Mouse (Mus musculus) limb, embryonic 11.5 days (tissue): ENCODE results near the gene Vamp4. TPM values are rescaled to one million over a fixed set of nuclear protein-coding genes. Genes with fewer than 3 reads are reported as not detected.
A peak's percentile ranks its signal among the peaks of the same experiment; 100 is the strongest.

Experiments
- ATAC-seq: fragments of 200-750 bp; cut with Nextera tagmentation; 2 replicates; pipeline ENCODE4 v1.8.0; 2017; ENCODE audit warnings: low read depth; ENCODE audit not compliant: insufficient number of reproducible peaks, low FRiP score, low TSS enrichment
- DNase-seq: peaks from one replicate; pipeline ENCODE4 v3.0.0-alpha.2; 2015; ENCODE audit warnings: low spot score
- H3K27ac ChIP-seq: fragments of 300-500 bp; sonication (generic); replicated peaks from 2 replicates; pipeline ENCODE4 v1.5.1; 2014; ENCODE audit warnings: low read depth, mild to moderate bottlenecking, low read length
- H3K27me3 ChIP-seq: fragments of 300-500 bp; sonication (generic); 2 replicates; pipeline ENCODE4 v1.6.1; 2014; ENCODE audit warnings: mild to moderate bottlenecking, low read length, mixed read lengths; ENCODE audit not compliant: control insufficient read depth, insufficient read depth
- H3K36me3 ChIP-seq: fragments of 300-500 bp; sonication (generic); 2 replicates; pipeline ENCODE4 v1.6.1; 2014; ENCODE audit warnings: mild to moderate bottlenecking, low read length, moderate library complexity, mixed read lengths; ENCODE audit not compliant: control insufficient read depth, insufficient read depth
- H3K4me1 ChIP-seq: fragments of 300-500 bp; sonication (generic); 2 replicates; pipeline ENCODE4 v1.6.1; 2014; ENCODE audit warnings: low read length, mixed read lengths; ENCODE audit not compliant: control insufficient read depth, insufficient read depth
- H3K4me2 ChIP-seq: fragments of 300-500 bp; sonication (generic); 2 replicates; pipeline ENCODE4 v1.6.1; 2014; ENCODE audit warnings: low read depth, mild to moderate bottlenecking, moderate library complexity; ENCODE audit not compliant: severe bottlenecking
- H3K4me3 ChIP-seq: fragments of 300-500 bp; sonication (generic); 2 replicates; pipeline ENCODE4 v1.5.1; 2014; ENCODE audit warnings: low read depth, low read length
- H3K9ac ChIP-seq: fragments of 300-500 bp; sonication (generic); 2 replicates; pipeline ENCODE4 v1.6.1; 2014; ENCODE audit warnings: mild to moderate bottlenecking, low read length
- H3K9me3 ChIP-seq: fragments of 300-500 bp; sonication (generic); 2 replicates; pipeline ENCODE4 v1.6.1; 2016; ENCODE audit warnings: low read length; ENCODE audit not compliant: control insufficient read depth
- WGBS: fragments of 180-500 bp; shearing (Covaris S2); extraction: QIAGEN DNeasy Blood & Tissue Kit; methylation state at CpG from one replicate; pipeline ENCODE4 v1.1.7; 2014; 5-methylcytosine and 5-hydroxymethylcytosine counted together
- polyA plus RNA-seq: library from polyadenylated mRNA; unstranded; fragments of >200 nt; fragmentation: Nextera tagmentation; extraction: Ambion mirVana; gene quantifications from 2 replicates; pipeline ENCODE4 v1.2.1, GENCODE M21; 2014

Vamp4 gene
- polyA plus RNA-seq, 1 experiment from 2014 or later: 61.8 TPM

- WGBS: under 1% methylated on average over 45 of the region's 46 CpGs
- ATAC-seq (no peak; the same call in 1 of the 2 replicates), DNase-seq (no peak)
These were observed 751 bp downstream of the Vamp4 start for GRCm38 (mm10) chr1:162570931-162571601.

GRCm38 (mm10) chr1:162575098-162575497, 4.8 kb downstream of the Vamp4 start:
- Histone ChIP-seq H3K9ac (no peak overlapping the region), H3K27ac (no peak overlapping the region), H3K4me3 (no peak overlapping the region), H3K36me3 (peaks cover 6% of the 10 kb centered on the region; the same call in 1 of the 2 replicates), H3K4me2 (no peak overlapping the region), H3K4me1 (0 out of 2 replicates have a peak, but pooled peaks cover 3% of the 10 kb centered on the region), H3K27me3 (no peaks in the 10 kb centered on the region), H3K9me3 (no peaks in the 10 kb centered on the region; the same call in 1 of the 2 replicates)
- ATAC-seq (no peak), DNase-seq (no peak)
- WGBS: 94% methylated on average over 3 of the region's 3 CpGs

More at GRCm38 (mm10) chr1:162570931-162571601, 751 bp downstream of the Vamp4 start:
- H3K36me3 ChIP-seq: peaks cover 4% of the 10 kb centered on the region; the same call in 1 of the 2 replicates
- peak overlapping the region; percentile 88 for H3K4me3 ChIP-seq
- H3K9ac ChIP-seq: peak overlapping the region; percentile 84
- H3K4me2 ChIP-seq: peak overlapping the region; percentile 74
- peak overlapping the region; percentile 76 for H3K27ac ChIP-seq
- peaks cover 7% of the 10 kb centered on the region; the same call in 1 of the 2 replicates for H3K4me1 ChIP-seq
- no peaks in the 10 kb centered on the region; the same call in 1 of the 2 replicates for H3K9me3 ChIP-seq
- H3K27me3 ChIP-seq: no peaks in the 10 kb centered on the region

- WGBS: 87% methylated on average over 2 of the region's 2 CpGs
- H3K27ac ChIP-seq: no peak overlapping the region
- no peak for ATAC-seq
- peaks cover 3% of the 10 kb centered on the region; the same call in 1 of the 2 replicates for H3K36me3 ChIP-seq
- no peaks in the 10 kb centered on the region for H3K9me3 ChIP-seq
- no peak overlapping the region for H3K4me2 ChIP-seq
- no peaks in the 10 kb centered on the region for H3K27me3 ChIP-seq
- no peak for DNase-seq
- H3K4me1 ChIP-seq: no peaks in the 10 kb centered on the region
- no peak overlapping the region for H3K9ac ChIP-seq
- H3K4me3 ChIP-seq: no peak overlapping the region
These were observed 12.6 kb downstream of the Vamp4 start for GRCm38 (mm10) chr1:162582884-162583283.

GRCm38 (mm10) chr1:162586282-162586681, 16.0 kb downstream of the Vamp4 start:
- peaks cover 2% of the 10 kb centered on the region; the same call in 1 of the 2 replicates for H3K36me3 ChIP-seq
- peaks cover 4% of the 10 kb centered on the region; the same call in 1 of the 2 replicates for H3K4me1 ChIP-seq
- no peak overlapping the region for H3K4me2 ChIP-seq
- no peak overlapping the region for H3K9ac ChIP-seq
- no peak overlapping the region for H3K4me3 ChIP-seq
- no peak overlapping the region for H3K27ac ChIP-seq
- H3K27me3 ChIP-seq: no peaks in the 10 kb centered on the region
- no peak for ATAC-seq
- WGBS: 86% methylated on average over 4 of the region's 4 CpGs
- DNase-seq: no peak
- H3K9me3 ChIP-seq: no peaks in the 10 kb centered on the region

- Histone ChIP-seq H3K36me3 (peaks cover 2% of the 10 kb centered on the region; the same call in 1 of the 2 replicates), H3K4me1 (peaks cover 4% of the 10 kb centered on the region; the same call in 1 of the 2 replicates), H3K4me3 (no peak overlapping the region), H3K9me3 (no peaks in the 10 kb centered on the region), H3K9ac (no peak overlapping the region), H3K27ac (no peak overlapping the region), H3K27me3 (no peaks in the 10 kb centered on the region), H3K4me2 (no peak overlapping the region)
- WGBS: 88% methylated on average over 3 of the region's 3 CpGs
- ATAC-seq: no peak
- no peak for DNase-seq
These were observed 18.3 kb downstream of the Vamp4 start for GRCm38 (mm10) chr1:162588606-162589005.

GRCm38 (mm10) chr1:162589443-162589842, 19.1 kb downstream of the Vamp4 start:
- DNase-seq: peak; percentile 59

GRCm38 (mm10) chr1:162590415-162590997, 20.2 kb downstream of the Vamp4 start:
- Histone ChIP-seq H3K4me2 (no peak overlapping the region), H3K9me3 (no peaks in the 10 kb centered on the region), H3K4me1 (peaks cover 4% of the 10 kb centered on the region; the same call in 1 of the 2 replicates), H3K4me3 (no peak overlapping the region), H3K9ac (no peak overlapping the region), H3K27ac (no peak overlapping the region), H3K36me3 (no peaks in the 10 kb centered on the region; the same call in none of the 2 replicates), H3K27me3 (no peaks in the 10 kb centered on the region)
- ATAC-seq (no peak), DNase-seq (no peak)
- WGBS: 71% methylated on average over 8 of the region's 8 CpGs

More at GRCm38 (mm10) chr1:162589443-162589842, 19.1 kb downstream of the Vamp4 start:
- ATAC-seq: peak; percentile 39; the same call in 1 of the 2 replicates
- no peaks in the 10 kb centered on the region for H3K27me3 ChIP-seq
- no peaks in the 10 kb centered on the region for H3K9me3 ChIP-seq
- no peak overlapping the region for H3K4me2 ChIP-seq
- no peak overlapping the region for H3K9ac ChIP-seq
- no peak overlapping the region for H3K4me3 ChIP-seq
- 8% methylated on average over 9 of the region's 9 CpGs for WGBS
- peaks cover 4% of the 10 kb centered on the region; the same call in 1 of the 2 replicates for H3K4me1 ChIP-seq
- H3K27ac ChIP-seq: no peak overlapping the region
- peaks cover 2% of the 10 kb centered on the region; the same call in 1 of the 2 replicates for H3K36me3 ChIP-seq

GRCm38 (mm10) chr1:162597379-162598102, 27.2 kb downstream of the Vamp4 start:
- no peak overlapping the region for H3K4me3 ChIP-seq
- DNase-seq: no peak

More at GRCm38 (mm10) chr1:162597379-162598102, 27.2 kb downstream of the Vamp4 start:
- no peaks in the 10 kb centered on the region for H3K4me1 ChIP-seq
- no peak overlapping the region for H3K27ac ChIP-seq
- H3K9ac ChIP-seq: no peak overlapping the region
- WGBS: 85% methylated on average over 3 of the region's 3 CpGs
- no peak for ATAC-seq
- H3K4me2 ChIP-seq: no peak overlapping the region
- H3K9me3 ChIP-seq: no peaks in the 10 kb centered on the region
- H3K36me3 ChIP-seq: peaks cover 5% of the 10 kb centered on the region
- no peaks in the 10 kb centered on the region for H3K27me3 ChIP-seq
